Mouse (Mus musculus): Measurements from ENCODE around the gene Fancd2.

Fancd2 gene

DNA sequence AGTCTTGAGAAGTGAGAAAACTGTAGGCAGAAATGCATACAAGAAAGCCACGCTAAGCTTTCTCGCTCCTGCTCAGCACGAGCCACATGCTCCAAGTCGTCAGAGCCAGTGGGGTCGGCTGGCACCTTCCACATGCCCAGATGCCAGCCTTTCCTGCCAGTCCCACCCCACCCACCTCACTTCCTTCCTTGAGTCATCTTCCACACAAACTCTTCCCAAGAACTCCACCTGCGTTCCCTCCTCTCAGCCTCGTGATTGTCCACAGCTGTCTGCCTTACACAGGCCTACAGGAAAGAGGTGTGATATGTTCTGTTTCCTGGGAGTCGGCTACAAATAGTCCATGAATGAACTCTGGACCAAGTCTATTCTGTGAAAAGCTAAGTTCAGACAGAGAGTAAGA lies 8.1 kb upstream of the Fancd2 start:
- DNase-seq (ENCODE audit: low spot score in 2 of 2): peak; percentile 43 to 50

DNA sequence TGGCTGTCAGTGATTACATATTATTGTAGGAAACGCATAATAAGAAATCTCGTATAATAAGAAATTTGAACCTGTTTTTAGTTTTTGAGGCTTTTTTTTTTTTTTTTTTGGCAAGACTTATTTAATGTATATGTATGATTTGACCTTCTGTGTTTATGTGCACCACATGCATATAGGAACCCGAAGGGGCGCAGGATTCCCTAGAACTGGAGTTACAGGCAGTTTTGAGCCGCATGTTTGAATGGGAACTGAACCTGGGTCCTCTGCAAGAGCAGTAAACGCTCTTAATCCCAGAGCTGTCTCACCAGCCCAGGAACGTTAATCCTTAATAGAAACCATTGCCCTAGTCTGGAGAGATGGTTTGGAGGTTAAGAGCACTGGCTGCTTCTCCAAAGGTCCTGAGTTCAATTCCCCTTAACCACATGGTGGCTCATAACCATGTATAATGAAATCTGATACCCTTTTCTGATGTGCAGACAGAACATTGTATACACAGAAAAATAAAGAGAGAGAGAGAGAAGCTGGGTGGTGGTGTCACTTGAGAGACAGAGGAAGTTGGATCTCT lies 440 bp downstream of the Fancd2 start:
- no peak for DNase-seq (ENCODE audit: low spot score in 2 of 2)

DNA sequence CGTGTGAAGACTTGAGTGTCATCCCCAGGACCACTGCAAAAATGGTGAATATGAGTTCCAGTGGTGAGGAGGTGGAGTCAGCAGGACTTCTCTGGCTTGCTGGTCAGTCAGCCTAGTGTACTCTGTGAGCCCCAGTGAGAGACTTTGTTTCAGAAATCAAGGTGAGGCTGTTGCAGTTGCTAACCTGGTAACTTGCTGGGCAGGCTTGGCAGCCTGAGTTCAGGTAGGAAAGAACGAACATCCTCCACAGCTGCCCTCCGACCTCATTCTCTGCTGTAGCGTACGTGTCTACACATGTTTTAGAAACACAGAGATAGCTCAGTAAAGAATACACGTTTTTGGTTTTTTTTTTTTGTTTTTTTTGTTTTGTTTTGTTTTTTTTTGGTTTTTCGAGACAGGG lies 3.4 kb downstream of the Fancd2 start:
- DNase-seq (ENCODE audit: low spot score in 2 of 2): no peak

DNA sequence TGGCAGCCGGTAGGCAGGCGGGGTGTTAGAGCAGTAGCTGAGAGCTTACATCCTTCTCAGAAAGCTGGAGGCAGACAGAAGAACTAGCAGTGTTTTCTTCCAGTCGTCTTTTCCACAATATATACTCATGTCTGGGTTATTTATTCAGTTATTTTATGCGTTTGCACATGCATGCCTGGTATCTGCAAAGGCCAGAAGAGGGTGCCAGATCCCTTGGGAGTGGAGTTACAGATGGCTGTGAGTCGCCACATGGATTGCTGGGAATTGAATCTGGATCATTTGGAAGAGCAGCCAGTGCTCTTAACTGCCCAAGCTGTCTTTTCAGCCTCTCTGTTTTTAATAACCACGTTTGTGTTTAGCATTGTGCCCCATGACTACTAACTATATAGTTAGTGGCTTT lies 10.1 kb downstream of the Fancd2 start:
- no peak for DNase-seq (ENCODE audit: low spot score in 2 of 2)

DNA sequence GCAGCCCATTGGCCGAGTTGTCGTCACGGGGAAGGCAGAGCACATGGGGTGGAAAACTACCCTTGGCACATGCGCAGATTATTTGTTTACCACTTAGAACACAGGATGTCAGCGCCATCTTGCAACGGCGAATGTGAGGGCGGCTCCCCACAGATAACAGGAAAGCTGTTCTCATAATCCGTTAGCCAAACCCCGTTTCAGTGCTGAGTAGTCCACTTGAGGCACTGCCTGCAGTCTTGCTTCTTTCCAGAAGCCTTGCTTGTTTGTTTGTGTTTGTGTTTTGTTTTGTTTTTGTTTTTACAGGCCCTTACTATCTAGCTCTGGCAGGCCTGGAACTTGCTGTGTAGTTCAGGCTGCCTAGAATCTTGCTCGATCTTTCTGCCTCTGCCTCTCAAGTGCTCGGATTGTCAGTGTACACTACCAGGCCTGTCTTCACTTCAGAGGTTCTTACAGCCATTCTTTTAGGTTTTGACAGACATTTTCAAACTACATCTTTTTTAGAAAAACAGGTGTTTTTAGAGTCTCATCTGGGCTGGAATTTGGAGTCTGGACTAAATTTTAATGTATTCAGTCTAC lies 12.5 kb downstream of the Fancd2 start:
- DNase-seq (ENCODE audit: low spot score in 2 of 2): no peak

DNA sequence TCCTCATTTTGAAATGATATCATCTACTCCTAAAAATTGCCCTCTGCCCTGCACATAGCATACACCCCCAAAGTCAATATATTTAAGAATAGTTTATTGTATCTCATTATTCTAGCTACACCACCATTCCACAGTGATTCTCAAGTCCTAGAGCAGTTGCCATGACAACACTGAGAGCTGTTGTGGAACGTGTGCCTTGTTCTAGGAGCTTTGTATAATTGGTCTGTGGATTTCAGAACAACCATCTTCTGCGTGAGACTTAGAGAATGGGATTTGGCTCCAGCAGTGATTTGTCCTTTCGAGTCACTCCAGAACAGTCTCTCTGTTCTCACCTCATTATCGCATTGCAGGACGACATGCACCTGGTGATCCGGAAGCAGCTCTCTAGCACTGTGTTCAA lies 28.3 kb downstream of the Fancd2 start:
- peak in 1 of 2 experiments; percentile 7 for DNase-seq (ENCODE audit: low spot score in 2 of 2)

DNA sequence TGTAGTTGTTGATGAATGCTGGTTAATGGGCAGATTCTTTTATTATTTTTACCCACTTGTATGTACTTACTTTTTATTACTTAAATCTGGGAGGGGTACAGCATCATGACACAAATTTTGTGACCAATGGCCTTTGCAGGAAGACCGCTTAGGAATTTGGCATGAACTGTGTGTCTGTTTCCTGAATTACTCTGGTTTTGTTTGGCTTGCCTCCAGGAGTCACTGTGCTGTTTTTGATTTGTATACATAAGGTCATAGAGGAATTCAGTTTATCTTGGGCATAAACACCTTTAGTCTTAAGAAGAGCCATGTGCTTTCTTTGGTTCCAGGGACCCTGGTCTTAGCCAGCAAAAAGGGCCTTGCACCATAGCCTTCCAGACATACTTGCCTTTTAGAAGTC lies 33.1 kb downstream of the Fancd2 start:
- DNase-seq (ENCODE audit: low spot score in 2 of 2): no peak

DNA sequence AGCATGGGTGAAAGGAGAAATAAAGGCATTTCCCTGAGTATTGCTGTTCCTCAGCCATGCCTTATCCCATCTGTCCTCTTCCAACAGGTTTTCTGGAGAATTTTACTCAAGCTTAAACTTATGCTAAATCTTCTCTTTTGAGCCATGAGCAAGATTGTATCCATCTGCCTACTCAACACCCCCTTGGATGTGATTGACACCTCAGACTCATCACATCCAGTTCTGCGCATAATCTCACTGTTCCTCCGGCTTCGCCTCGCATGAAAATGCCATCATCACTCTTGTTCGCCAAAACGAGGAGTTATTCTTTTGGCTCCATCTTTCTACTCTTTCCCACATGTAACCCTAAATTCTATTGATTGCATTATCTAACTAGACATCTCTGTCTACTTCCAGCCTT lies 44.6 kb downstream of the Fancd2 start:
- DNase-seq (ENCODE audit: low spot score in 2 of 2): peak; percentile 46 to 61

DNA sequence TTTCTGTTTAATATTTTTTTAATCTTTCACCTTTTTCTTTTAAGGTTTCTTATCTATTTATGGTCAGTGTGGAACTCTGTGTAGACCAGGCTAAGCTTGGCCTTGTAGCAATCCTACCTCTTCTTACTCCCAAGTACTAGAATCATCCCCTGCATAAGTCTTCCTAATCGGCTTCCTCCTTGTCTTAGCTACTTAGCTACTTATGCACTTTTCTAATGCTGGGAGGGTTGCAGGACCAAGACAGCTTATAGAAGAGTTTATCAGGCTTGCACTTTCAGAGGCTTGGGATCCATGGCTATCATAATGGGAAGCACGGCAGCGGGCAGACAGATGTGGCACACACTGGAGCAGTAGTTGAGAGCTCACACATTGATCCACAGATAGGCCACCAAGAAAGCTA lies 47.8 kb downstream of the Fancd2 start:
- DNase-seq (ENCODE audit: low spot score in 2 of 2): no peak

DNA sequence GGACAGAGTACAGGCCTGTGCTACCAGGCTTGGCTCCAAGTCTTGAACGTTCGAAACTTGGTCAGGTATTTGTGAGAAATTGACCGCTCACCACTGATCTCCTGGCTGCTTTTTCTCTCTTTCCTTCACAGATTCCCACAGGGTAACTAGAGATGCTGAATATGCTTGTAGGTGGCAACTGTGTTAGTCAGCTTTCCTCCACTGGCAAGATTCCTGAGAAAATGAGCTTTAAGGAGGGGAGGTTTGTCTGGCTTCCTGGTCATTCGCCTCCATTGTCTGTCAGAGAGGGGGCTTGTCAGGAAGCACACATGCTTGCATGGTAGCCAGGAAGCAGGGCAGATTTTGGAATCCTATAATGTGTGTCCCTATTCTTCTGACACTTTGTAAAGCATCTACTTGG lies 51.5 kb downstream of the Fancd2 start:
- peak; percentile 26 to 33 for DNase-seq (ENCODE audit: low spot score in 2 of 2)

DNA sequence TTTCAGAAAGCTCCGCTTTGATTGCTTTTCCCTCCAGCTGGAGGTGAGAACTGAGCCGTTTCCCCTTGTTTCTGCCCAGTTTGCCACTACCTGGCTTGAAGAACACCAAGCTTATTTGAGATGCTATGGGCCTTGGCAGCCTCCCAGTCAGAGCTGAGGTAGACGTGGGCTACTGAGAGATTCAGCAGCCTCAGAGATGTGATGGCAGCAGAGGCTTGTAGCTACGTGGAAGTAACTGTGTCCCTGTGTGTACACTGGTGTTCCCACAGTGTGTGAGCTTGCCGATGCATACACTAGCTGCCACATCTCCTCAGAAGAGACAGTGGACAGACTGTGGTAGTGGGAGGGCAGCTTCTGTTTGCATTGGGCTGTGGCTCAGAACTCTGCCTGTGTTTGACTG lies 53.6 kb downstream of the Fancd2 start:
- peak in 1 of 2 experiments; percentile 32 for DNase-seq (ENCODE audit: low spot score in 2 of 2)

DNA sequence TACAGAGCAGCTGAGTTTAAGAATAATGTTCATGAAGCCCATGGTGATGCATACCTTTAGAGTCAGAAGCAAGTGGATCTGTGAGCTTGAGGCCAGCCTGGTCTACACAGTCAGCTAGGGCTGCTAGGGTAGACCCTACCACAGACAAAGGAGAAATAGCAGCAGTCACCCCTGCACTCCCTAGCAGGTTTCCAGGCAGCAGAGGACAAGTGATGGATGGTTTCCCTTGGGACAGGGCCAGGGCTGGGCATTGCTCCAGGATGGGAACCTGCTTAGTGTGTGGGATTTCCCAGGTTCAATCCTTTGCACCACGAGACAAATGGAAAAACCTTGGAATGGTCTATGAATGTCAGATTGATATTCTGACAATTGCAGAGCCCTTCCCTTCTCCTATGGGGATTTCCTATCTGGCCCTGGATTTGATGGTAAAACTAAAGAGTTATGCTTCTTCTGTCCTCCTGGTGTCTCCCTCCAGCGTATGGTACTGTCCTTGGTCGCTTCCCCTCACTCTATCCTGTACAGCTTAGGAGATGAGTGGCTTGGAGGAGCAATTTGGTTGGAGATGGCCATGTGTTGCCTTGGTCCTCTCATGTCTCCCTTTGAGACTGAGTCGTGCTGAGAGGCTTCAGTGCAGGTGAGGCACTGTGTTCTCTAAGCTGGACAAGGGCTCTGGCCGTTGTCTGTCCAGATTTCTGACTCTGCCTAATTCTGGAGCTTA lies 55.1 kb downstream of the Fancd2 start:
- no peak for DNase-seq (ENCODE audit: low spot score in 2 of 2)

DNA sequence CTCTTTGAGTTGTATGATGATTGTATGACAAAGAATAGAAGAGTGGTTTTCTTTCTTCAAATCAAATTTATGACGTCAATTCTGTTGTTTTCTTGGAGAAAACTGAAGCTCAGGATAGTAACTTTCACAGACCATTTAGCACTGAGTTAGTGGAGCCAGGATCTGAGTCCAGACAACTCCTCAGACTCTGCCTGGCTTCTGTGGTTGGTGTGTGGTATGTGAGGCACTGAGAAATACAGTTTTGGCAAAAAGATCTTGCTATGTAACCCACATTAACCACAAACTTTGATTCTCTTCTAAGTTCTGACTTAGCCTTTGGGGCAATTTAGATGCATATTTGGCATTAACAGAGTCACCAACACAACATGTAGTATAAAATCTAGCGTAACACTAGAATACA lies 61.2 kb downstream of the Fancd2 start:
- no peak for DNase-seq (ENCODE audit: low spot score in 2 of 2)

DNA sequence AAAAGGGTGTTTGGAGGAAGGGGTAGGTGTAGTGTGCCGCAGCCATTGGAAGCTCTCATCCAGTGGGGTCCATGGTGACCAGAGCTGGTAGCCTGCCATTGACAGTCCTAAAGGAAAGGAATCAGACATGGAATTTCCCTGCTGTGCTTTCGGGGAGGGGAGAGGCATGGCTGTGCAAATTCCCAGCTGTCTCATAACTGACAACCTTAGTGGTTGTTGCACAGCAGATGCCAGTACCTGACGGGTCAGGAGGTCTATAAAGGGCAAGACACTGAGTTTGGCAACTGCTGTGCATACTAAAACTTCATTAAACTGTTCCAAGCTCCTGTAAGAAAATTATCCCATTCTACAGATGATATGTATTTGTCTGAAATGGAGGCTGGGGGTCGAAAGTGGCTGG lies 66.5 kb downstream of the Fancd2 start:
- no peak for DNase-seq (ENCODE audit: low spot score in 2 of 2)

DNA sequence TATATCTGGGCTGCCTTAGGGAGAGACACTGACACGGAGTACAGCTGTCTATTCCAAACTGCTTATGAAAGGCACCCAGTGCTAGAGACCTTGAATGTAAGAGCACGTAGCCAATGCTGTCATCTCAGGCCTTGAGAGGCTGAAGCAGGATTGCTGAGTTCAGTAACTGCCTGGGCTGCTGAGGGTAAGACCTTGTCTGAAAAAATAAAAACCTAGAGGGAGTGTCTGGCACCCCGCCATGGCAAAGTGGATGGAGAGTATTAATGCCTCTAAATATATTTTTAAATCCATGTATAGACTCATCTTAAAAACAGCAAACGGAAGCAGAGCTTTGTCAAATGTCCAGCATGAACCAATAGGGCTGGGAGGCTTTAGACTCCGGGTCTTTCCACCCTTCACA lies 68.4 kb downstream of the Fancd2 start:
- DNase-seq (ENCODE audit: low spot score in 2 of 2): no peak

DNA sequence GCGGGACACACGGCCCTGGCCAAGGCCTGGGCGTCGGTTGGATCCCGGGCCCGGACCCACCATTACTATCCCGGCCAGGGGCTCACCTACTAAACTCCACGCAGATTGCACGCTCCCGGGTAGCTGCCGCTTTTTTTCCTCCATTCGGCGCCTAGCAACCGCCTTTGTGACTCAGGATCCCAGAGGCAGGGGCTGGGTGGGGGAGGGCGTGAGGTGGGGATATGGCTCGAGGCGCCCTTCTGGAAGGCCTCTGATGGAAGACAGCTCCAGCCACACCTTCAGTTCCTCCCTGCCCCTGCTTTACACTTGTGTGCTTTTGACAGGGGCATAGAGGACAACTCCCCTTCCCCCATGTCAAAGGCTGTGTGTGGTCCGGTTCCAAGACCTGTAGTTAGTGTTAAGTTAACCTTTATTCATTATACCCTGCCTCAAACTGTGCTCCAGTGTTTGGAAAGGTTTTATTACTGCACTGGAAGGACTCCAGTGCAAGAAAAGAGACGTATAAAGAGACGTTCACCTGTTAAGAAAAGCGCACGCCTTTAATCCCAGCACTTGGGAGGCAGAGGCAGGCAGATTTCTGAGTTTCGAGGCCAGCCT lies 69.2 kb downstream of the Fancd2 start, which contains the start of gene Fancd2os:
Gene Fancd2os, minus strand, starts transcription at position 173 of the 597 bp plus-strand sequence.
- DNase-seq (ENCODE audit: low spot score in 2 of 2): no peak

DNA sequence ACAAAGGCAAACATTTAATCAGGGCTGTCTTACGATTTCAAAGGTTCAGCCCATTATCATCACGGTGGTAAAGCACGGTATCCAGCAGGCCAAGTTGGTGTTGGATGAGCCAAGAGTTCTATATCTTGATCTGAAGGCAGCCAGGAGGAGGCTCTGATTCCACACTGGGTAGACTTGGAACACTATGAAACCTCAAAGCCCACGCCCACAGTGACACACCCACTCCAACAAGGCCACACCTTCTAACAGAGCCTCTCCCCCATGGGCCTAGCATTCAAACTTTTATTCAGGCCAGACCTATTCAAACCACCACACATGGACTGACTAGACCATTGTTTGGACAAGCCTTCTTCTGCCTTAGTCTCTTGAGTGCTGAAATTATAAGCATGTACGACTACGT lies 71.3 kb downstream of the Fancd2 start:
- DNase-seq (ENCODE audit: low spot score in 2 of 2): no peak

DNA sequence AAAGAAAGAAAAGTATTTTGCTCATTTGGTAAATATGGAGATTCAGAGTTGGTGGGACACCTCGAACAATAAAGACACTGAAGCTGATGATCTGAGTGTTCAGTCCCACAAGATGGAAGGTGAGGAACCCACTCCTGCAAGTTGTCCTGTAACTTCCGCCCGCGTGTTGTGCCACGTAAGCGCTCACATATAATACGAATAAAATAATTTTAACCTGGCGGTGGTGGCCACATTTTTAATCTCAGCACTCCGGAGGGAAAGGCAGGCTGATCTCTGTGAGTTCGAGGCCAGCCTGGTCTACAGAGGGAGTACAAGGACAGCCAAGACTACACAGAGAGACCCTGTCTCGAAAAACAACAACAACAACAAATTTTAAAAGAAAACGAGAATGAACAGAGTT lies 72.5 kb downstream of the Fancd2 start:
- DNase-seq (ENCODE audit: low spot score in 2 of 2): no peak

DNA sequence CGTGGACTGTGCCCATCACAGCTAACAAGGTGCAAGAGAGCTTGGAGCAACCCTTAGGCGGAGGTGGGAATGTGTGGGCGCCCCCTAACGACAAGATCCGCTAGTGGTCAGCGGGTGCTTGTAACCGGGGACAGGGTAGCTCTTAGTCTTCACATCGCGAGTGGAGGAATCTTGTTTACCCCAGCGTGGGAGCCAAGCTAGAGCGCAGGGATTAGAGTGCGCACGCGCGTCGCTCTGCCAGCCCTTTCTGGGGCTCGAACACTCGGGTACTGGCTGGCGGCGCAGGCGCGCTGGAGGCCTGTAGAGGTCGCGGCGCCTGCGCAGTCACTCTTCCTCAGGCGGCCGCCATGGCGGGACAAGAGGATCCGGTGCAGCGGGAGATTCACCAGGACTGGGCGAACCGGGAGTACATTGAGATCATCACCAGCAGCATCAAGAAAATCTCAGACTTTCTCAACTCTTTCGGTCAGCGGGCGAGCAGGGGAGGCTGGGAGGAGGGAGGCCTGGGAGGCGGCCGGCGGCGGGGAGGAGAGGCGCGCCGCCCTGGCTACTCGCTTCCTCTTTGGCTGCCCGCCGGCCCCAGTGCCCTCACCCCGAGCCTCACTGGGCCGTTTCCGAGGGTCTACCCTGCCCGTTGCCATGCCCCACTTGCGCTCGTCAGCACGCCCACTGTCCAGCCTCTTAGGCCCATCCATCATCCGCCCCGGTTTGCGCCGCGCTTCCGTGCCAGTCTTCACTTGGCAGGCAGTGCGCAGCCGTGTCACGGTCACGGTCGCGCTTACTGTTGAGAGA lies 73.1 kb downstream of the Fancd2 start, which contains the start of gene Brk1:
Gene Brk1, plus strand, starts transcription at position 341 of the 792 bp plus-strand sequence.
- peak; percentile 89 to 92 for DNase-seq (ENCODE audit: low spot score in 2 of 2)

DNA sequence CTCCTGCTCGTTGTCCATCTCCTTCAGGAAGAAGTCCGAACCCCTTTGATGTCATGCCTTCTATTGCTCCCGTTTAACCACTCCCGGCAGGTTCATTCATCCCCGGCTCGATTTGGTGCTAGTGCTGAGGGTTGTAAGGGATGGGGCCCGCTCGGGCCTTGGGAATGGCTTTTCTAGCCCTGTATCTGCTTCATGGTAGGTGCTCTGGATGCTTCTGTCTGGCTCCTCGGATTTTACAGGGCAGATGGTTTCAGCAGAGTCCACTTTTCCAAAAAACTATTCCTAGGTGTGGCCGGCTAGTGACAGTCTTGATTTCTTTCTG lies 73.7 kb downstream of the Fancd2 start:
- peak in 1 of 2 experiments; percentile 70 for DNase-seq (ENCODE audit: low spot score in 2 of 2)

DNA sequence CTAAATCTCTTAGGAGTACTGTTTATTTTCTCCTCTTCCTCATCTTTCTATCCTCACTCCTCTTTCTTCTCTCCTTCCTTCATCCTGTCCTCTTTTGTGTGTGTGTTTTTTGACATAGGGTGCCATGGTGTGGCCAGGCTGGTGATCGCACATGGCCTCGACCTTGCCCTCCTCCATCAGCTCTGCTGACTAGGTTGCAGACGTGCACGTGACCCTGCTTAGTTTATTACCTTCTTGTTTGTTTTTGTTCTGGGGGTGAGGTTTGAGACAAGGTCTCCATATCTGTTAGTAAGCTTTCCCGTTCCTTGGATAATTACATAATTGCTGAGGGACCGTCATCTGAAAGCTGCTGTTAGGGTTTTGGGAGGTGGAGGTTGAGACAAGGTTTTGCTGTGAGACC lies 77.4 kb downstream of the Fancd2 start:
- DNase-seq (ENCODE audit: low spot score in 2 of 2): no peak

DNA sequence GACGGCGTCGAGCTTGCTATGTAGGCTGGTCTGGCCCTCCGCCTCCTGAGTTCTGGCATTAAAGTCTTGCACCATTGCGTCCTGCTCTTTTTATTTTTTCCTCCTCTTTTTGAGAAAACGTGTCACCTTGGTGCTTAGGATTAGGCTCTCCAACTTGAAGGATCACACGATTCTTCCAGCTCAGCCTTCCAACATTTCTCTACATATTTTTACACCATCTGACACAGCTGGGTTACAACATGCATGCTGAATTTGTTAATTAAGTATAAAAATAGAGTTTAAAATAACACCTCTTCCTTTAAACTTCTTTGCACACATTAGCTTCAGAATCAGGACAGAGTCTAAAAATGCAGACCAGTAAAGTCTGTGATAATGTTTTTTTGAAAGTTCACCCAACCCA lies 77.8 kb downstream of the Fancd2 start:
- DNase-seq (ENCODE audit: low spot score in 2 of 2): no peak
